Mouse (Mus musculus) liver, embryonic 14.5 days (tissue): ENCODE measurements around the gene Cma1. TPM values are rescaled to one million over a fixed set of nuclear protein-coding genes. Genes with fewer than 3 reads are reported as not detected.

Source experiments
- ATAC-seq: fragments of 200-750 bp; cut with Nextera tagmentation; 2 replicates; pipeline ENCODE4 v1.8.0; 2017; ENCODE audit warnings: moderate number of reproducible peaks, mild to moderate bottlenecking, moderate library complexity; ENCODE audit not compliant: insufficient read depth
- DNase-seq, 3 experiments: peaks; one replicate each; pipeline ENCODE4 v3.0.0-alpha.2; 2012 to 2013; ENCODE audit warnings: low read depth in 3 of 3, low spot score in 3 of 3
- H3K27ac ChIP-seq: fragments of 300-500 bp; sonication (generic); 2 replicates; pipeline ENCODE4 v1.5.1; 2014; ENCODE audit warnings: moderate library complexity, mild to moderate bottlenecking, control low read depth, inconsistent platforms
- H3K27me3 ChIP-seq: fragments of 300-500 bp; sonication (generic); 2 replicates; pipeline ENCODE4 v1.6.1; 2014; ENCODE audit warnings: mild to moderate bottlenecking, low read length, moderate library complexity; ENCODE audit not compliant: control insufficient read depth, insufficient read depth
- H3K36me3 ChIP-seq: fragments of 300-500 bp; sonication (generic); replicated peaks from 2 replicates; pipeline ENCODE4 v1.6.1; 2014; ENCODE audit warnings: low read depth; ENCODE audit not compliant: control insufficient read depth, insufficient read depth
- H3K4me1 ChIP-seq, 2 experiments: fragments of 200-500 bp in 1 of 2; fragments of 300-500 bp in 1 of 2; sonication (generic) in 1 of 2; replicated peaks; 2 replicates each; pipeline ENCODE4 v1.6.1; 2012 to 2014; ENCODE audit warnings: antibody characterized with exemption in 1 of 2, inconsistent platforms in 1 of 2, low read length in 1 of 2; ENCODE audit not compliant: control insufficient read depth in 2 of 2, insufficient read depth in 2 of 2
- H3K4me2 ChIP-seq: fragments of 300-500 bp; sonication (generic); 2 replicates; pipeline ENCODE4 v1.6.1; 2014; ENCODE audit warnings: low read depth, mild to moderate bottlenecking, control low read depth, moderate library complexity
- H3K4me3 ChIP-seq, 2 experiments: fragments of 200-500 bp in 1 of 2; fragments of 300-500 bp in 1 of 2; sonication (generic) in 1 of 2; 2 replicates each; pipeline ENCODE4 v1.5.1; 2012 to 2014; ENCODE audit warnings: low read depth in 2 of 2, low read length in 2 of 2, mild to moderate bottlenecking in 2 of 2, control low read depth in 1 of 2, inconsistent platforms in 1 of 2, moderate library complexity in 1 of 2; ENCODE audit not compliant: insufficient read depth in 1 of 2
- H3K9ac ChIP-seq: fragments of 300-500 bp; sonication (generic); replicated peaks from 2 replicates; pipeline ENCODE4 v1.6.1; 2014; ENCODE audit warnings: mild to moderate bottlenecking, control low read depth, moderate library complexity
- H3K9me3 ChIP-seq: fragments of 300-500 bp; sonication (generic); 2 replicates; pipeline ENCODE4 v1.6.1; 2016; ENCODE audit warnings: low read length, mixed read lengths; ENCODE audit not compliant: control insufficient read depth
- CTCF ChIP-seq: IDR thresholded peaks from 2 replicates; pipeline ENCODE4 v1.5.1; 2016; ENCODE audit warnings: antibody characterized with exemption, low read depth, control low read depth
- EP300 ChIP-seq: IDR thresholded peaks from 2 replicates; pipeline ENCODE4 v1.6.1; 2016; ENCODE audit warnings: antibody characterized with exemption, low read depth
- WGBS: fragments of 180-500 bp; shearing (Covaris S2); extraction: QIAGEN DNeasy Blood & Tissue Kit; methylation state at CpG from one replicate; pipeline ENCODE4 v1.1.7; 2014; ENCODE audit not compliant: insufficient replicate concordance; 5-methylcytosine and 5-hydroxymethylcytosine counted together
- polyA plus RNA-seq, 2 experiments: library from polyadenylated mRNA; depleted of rRNA in 1 of 2; stranded (reverse) in 1 of 2; unstranded in 1 of 2; fragments of >200 nt; fragmentation: Nextera tagmentation in 1 of 2; extraction: Ambion mirVana in 1 of 2; gene quantifications; 2 replicates each; pipeline versions ENCODE4 v1.2.1 to v1.2.3; 2012 to 2014

The Cma1 gene
- polyA plus RNA-seq, 2 experiments = 0.13 to 0.15 TPM

- no peak for ATAC-seq
- Histone ChIP-seq H3K27me3 (no peaks in the 10 kb centered on the region), H3K4me1 (peaks cover 0 to 15% of the 10 kb centered on the region in 2 experiments; a peak in 2 of 4 replicates), H3K27ac (no peak overlapping the region), H3K36me3 (no peaks in the 10 kb centered on the region), H3K4me3 (no peak overlapping the region), H3K9me3 (no peaks in the 10 kb centered on the region), H3K4me2 (no peak overlapping the region), H3K9ac (no peak overlapping the region)
- TF ChIP-seq EP300 = no peak
- TF ChIP-seq CTCF = no peak
- no peak for DNase-seq
- 30% methylated on average over 12 of the region's 12 CpGs for WGBS
Observed at GRCm38 (mm10) chr14:55929263-55929997, 15.0 kb downstream of the Cma1 start.

- H3K27me3 ChIP-seq = no peaks in the 10 kb centered on the region
- no peak overlapping the region for H3K27ac ChIP-seq
- H3K4me2 ChIP-seq = no peak overlapping the region
- no peaks in the 10 kb centered on the region for H3K36me3 ChIP-seq
- no peak overlapping the region for H3K4me3 ChIP-seq
- WGBS = 39% methylated on average over 4 of the region's 4 CpGs
- no peak for ATAC-seq
- no peaks in the 10 kb centered on the region for H3K9me3 ChIP-seq
- H3K9ac ChIP-seq = no peak overlapping the region
- H3K4me1 ChIP-seq = peaks cover 15 to 31% of the 10 kb centered on the region in 2 experiments
- no peak for DNase-seq
- TF ChIP-seq EP300 (no peak), CTCF (no peak)
Observed at GRCm38 (mm10) chr14:55926847-55927246, 17.6 kb downstream of the Cma1 start.

- H3K4me3 ChIP-seq = 0 out of 4 replicates have a peak overlapping the region, but pooled peaks of 1 of the 2 experiments have one; percentile 14
- peaks cover 15 to 34% of the 10 kb centered on the region in 2 experiments for H3K4me1 ChIP-seq
- H3K4me2 ChIP-seq = peak overlapping the region; percentile 59
- H3K27me3 ChIP-seq = no peaks in the 10 kb centered on the region
- H3K36me3 ChIP-seq = no peaks in the 10 kb centered on the region
- H3K9ac ChIP-seq = peak overlapping the region; percentile 9; the same call in 1 of the 2 replicates
- ATAC-seq (peak; percentile 87), DNase-seq (peak; percentile 53 to 59 (median 59))
- peak; percentile 76 for TF ChIP-seq EP300
- no peak for TF ChIP-seq CTCF
- 6% methylated on average over 7 of the region's 7 CpGs for WGBS
- no peaks in the 10 kb centered on the region for H3K9me3 ChIP-seq
- H3K27ac ChIP-seq = peak overlapping the region; percentile 68
Observed at GRCm38 (mm10) chr14:55922475-55923232, 21.8 kb downstream of the Cma1 start.

- Histone ChIP-seq H3K27ac (no peak overlapping the region), H3K9me3 (no peaks in the 10 kb centered on the region), H3K4me2 (no peak overlapping the region), H3K4me3 (no peak overlapping the region), H3K9ac (no peak overlapping the region), H3K4me1 (peaks cover 12 to 19% of the 10 kb centered on the region in 2 experiments), H3K27me3 (no peaks in the 10 kb centered on the region), H3K36me3 (no peaks in the 10 kb centered on the region)
- TF ChIP-seq CTCF (peak; percentile 88), EP300 (no peak)
- 30% methylated on average over 14 of the region's 14 CpGs for WGBS
- DNase-seq (peak; percentile 67 to 72 (median 70)), ATAC-seq (no peak)
Observed at GRCm38 (mm10) chr14:55918240-55919082, 26.0 kb downstream of the Cma1 start.
